Mouse (Mus musculus): ENCODE data around the gene Myh9.

Myh9 gene

DNA sequence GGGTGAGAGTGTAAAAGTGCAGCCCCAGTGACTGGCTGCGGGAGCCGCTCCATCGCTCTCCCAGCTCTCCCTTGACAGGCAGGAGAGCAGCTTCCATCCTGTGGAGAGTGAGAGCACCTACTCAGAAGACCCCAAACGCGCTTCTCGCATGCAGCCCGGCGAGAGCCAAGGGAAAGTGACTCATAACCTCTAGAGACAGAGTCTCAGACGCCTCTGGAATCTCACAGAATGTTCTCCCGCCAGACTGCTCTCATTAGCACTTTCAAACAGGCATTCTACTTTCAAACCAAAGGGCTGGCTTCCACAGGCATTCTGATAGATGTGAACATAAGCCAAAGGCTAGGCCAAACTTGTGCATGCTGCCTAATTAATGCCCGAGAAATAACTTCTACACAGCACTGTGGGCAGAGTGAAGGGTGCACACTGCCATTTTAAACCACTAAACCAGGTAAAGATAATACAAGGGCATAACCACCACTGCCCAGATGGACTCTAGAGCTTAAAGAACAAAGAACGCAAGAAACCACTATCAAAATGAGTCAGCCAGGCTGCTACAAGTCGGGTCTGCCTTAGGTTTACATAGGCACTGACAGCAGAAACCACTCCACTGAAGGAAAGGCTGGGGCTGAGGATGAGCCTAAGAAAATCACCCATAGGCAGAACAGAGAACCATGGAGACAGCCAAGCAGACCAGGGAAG is 35.3 kb downstream of the Myh9 start:
- peak; percentile 73 for DNase-seq (ENCODE audit: low read depth)

DNA sequence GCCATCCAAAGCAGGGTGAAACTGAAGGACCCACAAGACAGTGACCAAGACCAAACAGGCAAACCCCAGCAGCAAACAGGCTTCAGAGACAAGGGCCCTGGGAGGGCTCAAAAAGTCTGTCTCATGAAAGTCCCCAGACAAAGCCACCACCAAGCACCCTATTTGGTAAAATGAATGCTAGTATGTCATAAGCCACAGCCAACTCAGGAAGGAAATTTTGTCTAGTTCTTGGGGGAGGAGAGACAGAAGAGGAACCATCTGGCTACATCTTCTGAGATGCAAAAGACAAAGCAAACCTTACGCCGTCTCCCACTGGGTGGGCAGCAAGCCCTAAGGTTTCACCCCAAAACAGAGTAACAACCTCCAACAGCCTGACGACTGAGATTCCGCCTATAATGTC is 36.3 kb downstream of the Myh9 start:
- DNase-seq (ENCODE audit: low read depth), result no peak

- DNase-seq (ENCODE audit: low read depth), result no peak
Measured at GRCm38 (mm10) chr15:77804949-77805348, 37.0 kb downstream of the Myh9 start.

DNA sequence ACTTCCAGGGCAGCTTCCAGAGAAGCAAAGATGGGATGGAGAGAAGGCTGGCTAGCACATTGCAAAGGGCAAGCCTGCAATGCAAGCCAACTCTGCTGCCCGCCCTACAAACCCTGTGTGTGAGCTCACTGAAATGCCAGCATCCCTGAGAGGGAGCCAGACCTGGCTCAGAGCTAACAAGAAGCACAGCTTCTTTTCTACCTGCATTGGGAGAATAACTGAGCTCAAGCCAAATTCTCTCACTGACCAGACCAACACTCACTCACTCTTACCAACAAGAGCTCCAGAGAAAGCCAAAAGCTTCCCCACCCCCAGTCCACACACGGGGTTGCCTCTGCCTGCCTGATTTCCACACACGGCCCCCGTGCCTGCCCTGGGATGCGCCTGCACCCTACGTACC is 37.5 kb downstream of the Myh9 start:
- DNase-seq (ENCODE audit: low read depth), result peak; percentile 37

DNA sequence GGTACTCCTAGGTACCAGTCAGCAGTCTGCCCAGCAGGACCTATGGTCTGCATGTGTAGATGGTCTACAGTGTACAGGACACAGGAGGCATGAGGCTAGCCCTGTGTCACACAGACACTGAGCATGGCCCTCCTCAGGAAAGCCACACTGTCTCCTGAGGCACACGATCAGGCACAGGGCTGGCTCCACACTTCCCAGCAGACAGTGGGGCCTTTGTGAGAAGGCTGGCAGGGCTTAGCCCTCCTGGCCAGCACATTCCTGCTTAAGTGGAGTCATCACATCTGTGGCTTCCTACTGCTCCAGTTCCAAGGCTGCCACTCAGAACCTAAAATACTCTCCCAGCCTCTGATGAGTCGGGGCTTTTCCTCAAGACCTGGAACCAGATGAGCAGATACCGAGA is 38.2 kb downstream of the Myh9 start:
- peak; percentile 74 for DNase-seq (ENCODE audit: low read depth)

GRCm38 (mm10) chr15:77802992-77803391 is 39.0 kb downstream of the Myh9 start:
- DNase-seq (ENCODE audit: low read depth), result no peak

GRCm38 (mm10) chr15:77801188-77801587 is 40.8 kb downstream of the Myh9 start:
- DNase-seq (ENCODE audit: low read depth), result peak; percentile 43

DNA sequence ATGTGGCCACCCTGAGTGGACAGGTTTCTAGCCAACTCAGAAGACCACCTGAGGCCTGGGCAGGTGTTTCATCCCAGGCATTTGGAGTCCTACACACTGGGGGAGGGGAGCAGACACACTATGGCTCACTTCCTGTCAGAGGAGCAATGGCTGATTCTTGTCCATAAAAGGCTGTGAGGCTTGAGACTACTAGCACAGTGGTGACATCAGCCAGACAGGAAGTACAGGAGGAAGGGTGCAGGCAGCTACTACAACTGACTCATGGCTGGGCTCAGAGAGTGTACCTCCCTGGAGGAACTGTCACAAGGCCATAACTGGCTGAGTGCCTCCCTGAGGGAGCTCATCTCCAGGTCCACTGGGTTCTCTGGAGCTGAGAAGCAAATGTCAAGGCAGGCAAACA is 41.5 kb downstream of the Myh9 start:
- DNase-seq (ENCODE audit: low read depth), result peak; percentile 78

GRCm38 (mm10) chr15:77799491-77800474 is 42.2 kb downstream of the Myh9 start:
- DNase-seq (ENCODE audit: low read depth), result peak; percentile 48

GRCm38 (mm10) chr15:77798664-77799490 is 43.1 kb downstream of the Myh9 start:
- DNase-seq (ENCODE audit: low read depth), result peak; percentile 89

DNA sequence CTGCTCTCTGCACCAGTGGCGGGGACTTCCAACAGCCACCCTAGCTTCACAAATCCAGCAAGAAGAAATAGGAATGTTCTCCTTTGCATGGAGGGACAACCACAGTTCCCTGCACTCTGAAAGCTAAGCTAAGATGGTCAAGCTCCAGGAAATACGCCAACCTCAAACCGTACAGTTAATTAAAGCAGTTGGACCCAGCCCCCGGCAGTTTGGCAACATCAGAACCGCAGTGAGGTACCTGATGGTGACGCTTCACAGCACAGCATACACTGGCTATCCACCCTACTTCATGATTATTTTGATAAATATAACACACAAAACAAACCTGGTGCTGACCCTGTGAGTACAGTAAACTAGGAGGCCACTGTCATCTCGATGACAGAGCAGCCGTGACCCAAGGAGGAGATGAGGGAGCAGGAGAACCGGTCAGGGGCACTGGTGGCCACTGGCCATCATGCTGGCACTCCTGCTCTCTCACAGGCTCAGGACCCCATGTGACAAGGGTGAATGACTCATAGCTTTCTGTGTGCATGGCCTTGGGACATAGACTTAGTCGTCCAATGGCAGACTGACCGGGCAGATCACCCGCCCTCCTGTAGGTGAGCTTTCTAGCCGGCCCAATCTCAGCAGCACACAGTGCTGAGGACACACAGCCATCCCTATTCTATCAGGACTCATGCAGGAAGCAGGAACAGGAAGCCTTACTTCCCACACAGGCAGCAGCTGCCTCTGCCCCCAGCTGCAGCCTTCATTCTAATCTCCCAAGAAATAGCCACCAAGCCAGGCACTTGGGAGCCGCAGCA is 44.2 kb downstream of the Myh9 start:
- DNase-seq (ENCODE audit: low read depth), result peak; percentile 57

DNA sequence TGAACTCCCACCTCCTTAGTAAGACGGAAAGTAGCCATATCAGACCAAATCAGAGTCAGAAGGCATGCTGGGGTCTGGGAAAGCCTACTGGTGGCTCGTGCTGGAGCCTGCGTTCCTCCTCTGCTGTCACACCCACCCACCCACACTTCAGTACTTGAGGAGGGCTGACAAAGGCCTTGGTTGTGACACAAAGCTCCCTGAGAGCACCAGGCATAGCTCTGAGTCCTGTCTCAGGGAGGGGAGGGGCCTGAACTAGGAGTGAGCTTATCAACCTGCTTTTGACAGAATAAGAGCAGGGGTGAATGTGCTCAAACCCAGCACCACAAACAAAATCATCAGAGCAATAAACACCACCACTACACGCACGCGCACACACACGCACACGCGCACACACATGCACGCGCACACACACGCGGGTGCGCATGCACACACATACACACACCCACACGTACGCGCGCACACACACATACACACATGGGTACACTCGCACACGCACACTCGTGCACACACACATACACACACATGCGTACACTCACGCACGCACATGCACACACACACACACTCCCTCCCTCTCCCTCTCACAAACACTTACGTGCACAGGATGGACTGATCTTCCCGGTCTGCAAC is 45.5 kb downstream of the Myh9 start:
- no peak for DNase-seq (ENCODE audit: low read depth)

DNA sequence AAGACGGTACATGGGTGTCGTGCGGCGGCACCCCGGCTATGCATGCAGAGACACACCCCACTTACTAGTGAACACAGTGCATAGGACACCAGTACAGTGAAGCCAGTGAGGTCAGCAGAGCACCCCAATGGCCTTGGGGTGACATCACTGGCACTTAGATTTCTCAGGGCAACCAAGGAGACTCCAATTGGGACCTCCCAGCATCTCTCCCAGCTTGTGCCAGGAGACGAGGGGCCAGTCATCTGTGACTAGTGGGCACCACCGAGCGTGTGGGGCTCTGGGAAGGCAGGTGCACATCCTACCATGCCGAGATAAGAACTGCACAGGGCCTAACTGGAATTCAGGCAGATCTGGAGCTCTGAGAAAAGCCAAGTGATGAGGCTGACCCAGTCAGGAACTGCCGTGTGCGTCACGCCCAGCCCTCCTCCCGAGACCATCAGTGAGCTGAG is 47.0 kb downstream of the Myh9 start:
- DNase-seq (ENCODE audit: low read depth), result no peak

- DNase-seq (ENCODE audit: low read depth), result peak; percentile 29
Measured at GRCm38 (mm10) chr15:77794138-77794907, 47.7 kb downstream of the Myh9 start.

- DNase-seq (ENCODE audit: low read depth), result no peak
Measured at GRCm38 (mm10) chr15:77793554-77793953, 48.4 kb downstream of the Myh9 start.

DNA sequence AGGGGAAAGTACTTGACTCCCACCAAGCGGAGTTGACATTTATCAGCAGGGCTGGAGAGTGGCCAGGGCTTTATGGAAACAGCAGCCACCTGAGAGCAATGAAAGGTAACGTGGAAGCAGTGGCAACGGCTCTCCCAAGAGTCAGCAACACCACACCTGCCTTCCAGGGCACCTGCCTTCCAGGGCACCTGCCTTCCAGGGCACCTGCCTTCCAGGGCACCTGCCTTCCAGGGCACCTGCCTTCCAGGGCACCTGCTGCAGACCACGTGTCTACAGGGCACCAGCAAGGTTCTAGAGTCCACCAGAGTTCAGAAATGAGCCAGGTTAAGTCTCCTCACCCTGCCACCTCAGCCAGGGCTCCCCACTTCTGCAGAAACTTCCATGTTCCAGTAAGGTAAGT is 48.9 kb downstream of the Myh9 start:
- no peak for DNase-seq (ENCODE audit: low read depth)

- no peak for DNase-seq (ENCODE audit: low read depth)
Measured at GRCm38 (mm10) chr15:77792056-77792455, 49.9 kb downstream of the Myh9 start.

DNA sequence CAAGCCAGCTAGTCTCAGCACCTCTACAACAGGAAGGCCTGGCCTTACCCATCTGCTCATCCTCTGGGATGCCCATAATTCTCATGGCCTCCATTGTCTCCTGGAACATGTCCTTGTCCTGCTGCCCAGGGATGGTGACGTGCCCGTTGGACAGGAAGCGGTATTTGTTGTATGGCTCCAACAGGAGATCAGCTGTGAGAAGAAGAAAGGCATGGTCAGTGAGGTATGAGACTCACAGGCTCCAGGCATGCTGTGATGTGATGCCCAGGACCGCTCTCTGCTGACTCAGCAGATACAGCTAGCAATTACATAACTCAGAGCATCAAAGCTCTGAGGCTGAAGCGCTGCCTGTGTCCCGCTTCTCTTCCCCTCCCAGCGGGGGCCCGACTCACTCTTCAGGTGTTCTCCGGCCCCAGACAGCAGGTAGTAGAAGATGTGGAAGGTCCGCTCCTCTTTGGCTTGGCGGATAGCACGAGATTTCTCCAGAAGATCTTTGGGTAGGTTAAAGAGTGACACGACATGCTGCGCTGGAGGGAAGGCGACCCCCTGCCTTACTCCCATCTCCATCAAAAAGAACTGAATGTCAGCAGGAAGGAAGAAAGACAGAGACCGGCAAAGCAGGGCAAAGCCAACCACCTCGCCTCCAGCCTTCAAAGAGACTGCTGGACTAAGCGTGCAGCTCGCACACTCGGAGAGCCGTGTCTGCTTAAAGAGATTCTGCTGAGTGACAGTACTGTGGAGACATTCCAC is 51.1 kb downstream of the Myh9 start:
- DNase-seq (ENCODE audit: low read depth), result no peak

DNA sequence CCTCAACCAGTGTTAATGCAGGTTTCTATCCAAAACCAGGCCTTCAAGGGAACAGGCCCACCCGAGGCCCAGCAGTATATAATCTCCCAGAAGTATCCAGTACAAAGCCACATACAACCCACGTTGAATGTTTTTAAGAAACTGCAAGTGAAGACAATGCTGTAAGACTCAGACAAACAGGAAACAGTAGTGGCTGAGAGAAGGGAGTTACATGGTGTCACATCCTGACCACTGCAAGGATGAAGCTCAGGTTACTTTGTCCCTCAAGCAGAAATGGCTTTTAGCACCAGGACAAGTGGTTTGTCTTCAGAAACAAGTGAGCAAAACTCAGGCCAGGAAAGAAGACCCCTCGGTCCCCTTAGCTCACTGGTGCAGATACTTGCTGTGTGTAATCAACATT is 52.8 kb downstream of the Myh9 start:
- no peak for DNase-seq (ENCODE audit: low read depth)
